Mouse (Mus musculus) 3134 (cell line): ENCODE data around the gene Ltb4r1.

Experiments
- DNase-seq: peaks from one replicate; pipeline ENCODE4 v3.0.0-alpha.2; 2011; ENCODE audit warnings: low spot score; ENCODE audit not compliant: insufficient read length; ENCODE audit errors: extremely low read depth

The Ltb4r1 gene

DNA sequence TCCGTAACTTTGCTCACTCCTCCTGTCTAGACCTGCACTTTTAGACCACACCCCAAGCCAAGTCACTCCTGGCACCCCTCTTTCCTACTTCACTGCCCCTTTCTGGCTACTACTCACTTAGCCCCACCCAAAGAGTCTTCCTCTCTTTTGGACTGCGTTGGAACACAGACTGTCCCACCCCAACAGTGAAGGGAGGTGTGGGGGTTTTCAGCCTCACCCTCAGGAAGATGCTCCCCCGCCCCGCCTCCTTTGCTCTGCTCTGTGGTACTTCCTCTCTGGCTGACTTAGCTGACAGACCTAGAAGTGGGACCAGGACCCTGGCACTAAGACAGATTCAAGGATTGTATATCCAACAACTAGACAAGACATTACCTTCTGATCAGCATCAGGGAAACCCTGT lies at the start of gene Ltb4r1:
Ltb4r1 (plus strand) TSS at position 267 of the 400 bp plus-strand sequence.
- DNase-seq: no peak

DNA sequence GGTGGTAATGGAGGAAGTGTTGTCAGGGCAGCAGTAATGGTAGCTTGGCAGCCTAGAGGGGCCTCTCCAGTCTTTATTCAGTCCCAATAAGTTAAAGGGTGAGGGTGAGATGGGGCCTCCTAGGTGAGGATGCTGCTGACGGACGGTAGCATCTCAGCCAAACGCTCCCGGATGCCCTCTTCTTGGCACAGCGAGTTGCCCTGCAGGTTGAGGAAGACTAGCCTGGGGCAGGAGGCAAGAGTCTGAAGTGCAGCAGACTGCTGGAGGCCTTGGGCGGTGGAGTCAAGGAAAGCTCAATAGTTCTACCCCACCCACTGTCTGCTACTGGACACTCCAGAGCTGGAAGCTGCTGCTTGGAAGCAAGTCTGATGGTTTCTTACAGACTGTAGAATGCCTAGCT lies 49.5 kb upstream of the Ltb4r1 start:
- DNase-seq: no peak

DNA sequence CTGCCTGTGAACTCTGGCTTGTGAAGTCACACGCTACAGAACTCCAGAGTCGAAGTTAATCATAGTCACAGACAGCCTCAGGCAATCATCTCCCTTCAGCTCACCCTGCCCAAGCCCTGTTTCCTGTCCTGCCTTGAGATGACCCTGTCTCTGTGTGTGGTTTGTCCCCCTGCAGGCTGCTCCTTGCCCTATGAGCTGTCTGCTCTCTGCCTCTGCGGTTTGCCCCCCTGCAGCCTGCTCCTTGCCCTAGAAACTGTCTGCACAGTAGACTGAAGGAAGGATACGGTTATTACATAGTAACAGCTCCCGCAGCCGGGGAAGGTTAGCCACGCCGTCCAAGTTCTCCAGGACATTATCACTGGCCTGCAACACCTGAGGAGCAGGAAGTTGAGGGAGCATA lies 48.9 kb upstream of the Ltb4r1 start:
- no peak for DNase-seq

DNA sequence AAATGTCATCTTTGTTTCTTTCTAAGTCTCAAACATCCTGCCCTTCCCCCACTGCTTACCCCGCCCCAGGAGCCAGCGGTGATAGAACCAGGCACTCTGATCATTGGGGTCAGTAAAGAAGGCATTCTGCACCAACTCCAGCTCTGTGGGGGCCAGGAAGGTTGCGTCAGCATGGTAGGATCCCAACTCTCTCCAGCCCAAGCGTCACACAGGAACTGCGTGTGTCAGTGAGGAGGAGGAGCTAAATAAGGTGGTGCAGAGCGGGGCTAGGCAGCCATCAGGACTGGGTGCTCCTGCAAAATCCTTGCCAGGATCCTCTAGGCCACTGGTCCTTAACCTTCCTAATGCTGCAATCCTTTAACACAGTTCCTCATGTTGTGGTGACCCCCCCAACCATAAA lies 46.0 kb upstream of the Ltb4r1 start:
- no peak for DNase-seq

DNA sequence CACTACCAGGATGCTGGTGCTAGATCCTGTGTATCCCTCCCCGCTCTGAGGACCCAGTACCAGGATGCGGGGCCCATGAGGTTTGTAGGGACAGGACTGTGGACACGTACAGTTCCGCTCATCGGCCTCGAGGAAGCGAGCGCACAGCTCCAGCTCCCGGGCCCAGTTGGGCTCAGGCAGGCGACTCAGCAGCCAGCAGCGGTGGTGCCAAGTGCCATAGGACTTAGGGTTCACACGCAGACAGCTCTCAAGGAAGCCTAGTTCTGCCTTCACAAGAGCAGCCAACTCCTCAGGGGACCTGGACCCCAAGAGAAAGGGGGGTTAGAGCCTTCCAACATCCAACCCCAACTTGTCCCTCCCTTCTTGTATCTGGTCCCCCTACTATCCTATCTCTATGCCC lies 45.1 kb upstream of the Ltb4r1 start:
- DNase-seq: no peak

DNA sequence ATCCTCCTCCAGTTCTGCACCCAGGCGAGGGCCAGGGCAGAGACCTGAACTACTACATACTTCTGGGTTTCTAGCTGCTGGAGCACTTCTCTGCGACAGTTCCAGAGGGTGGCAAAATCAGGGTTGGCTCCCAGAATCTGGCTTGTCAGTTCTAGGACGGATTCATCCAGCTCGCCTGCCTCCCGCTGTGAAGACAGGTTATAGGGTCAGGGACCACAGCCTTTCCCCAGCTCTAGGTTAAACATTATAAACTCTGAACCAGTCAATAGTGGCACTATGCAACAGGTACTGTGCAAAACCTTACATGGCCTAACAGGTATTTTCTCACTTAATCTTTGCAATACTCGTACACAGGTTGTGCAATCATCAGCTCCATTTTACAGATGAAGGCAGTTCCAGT lies 44.7 kb upstream of the Ltb4r1 start:
- DNase-seq: no peak

DNA sequence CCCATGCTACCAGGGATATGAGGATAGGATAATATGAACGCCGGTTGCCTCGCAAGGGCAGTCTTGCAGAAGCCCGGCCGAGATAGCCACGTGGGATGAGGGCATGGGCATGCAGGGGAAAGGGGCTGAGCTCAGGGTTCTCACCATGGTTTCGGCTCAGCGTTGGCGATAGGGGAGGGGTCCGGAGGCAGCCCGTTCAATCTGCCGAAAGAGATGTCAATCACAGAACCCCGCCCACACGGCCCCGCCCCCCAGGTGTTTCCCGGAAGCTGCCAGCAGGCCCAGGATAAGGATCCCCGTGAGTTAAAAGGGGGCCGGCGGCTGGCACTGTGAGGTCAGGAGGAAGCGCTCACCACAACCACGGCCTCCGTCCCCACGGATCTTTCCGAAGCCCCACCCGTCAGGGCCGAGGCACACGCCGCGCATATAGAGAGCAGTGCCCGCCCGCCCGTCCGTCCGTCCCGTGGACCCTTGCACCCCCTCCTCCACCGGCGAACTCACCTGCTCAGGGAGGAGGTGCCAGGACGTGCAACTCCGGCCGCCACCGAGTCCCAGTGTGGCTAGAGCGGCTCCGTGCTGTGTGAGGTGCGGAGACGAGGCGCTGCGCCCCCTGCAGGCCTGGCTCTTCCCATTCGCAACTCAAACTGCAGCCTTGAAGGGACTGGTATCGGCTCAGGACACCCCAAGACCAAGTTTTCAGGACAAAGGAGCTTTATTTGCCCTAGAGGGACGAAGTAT lies 43.9 kb upstream of the Ltb4r1 start, which contains the start of gene Rabggta:
Rabggta (minus strand) TSS at position 564 of the 738 bp plus-strand sequence.
- DNase-seq: peak; percentile 88

DNA sequence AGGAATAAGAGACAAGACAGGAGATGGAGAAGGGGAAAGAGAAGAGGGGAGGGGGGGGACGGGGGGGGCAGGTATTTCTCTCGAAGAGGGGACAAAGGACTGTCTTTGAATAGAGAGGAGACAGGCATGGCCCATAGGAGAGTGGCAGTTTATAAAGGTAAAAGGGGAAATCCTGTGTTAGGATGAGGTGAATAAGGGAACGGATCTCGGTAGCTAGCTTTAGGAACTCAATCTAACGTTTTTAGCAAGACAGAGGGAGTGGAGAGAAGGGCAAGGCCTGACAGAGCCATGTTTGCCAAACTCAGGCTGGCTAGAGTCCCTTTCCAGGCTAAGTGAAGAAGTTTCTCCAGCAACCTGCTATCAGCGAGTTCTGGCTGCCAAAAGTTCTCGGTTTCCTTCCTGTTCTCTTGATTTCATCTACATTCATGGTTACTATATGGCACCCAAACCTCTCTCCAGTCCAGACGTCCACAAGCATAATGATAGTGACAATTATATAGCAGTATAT lies 43.3 kb upstream of the Ltb4r1 start:
- no peak for DNase-seq

DNA sequence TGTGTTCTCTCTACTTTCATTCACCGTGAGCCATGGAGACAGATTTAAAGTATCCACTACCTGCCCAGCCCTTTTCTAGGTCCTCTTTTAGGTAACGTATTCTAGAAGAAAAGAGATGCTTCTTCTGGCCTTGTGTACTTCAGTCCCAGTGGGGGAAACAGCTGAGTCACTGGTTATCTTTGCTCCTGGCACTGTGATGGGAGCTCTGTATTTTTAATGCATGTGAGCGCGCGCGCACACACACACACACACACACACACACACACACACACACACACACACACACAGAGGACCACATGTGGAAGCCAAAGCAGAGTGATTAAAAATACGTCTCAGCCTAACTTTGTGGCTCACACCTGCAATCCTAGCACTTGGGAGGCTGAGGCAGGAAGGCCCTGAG lies 42.3 kb upstream of the Ltb4r1 start:
- DNase-seq: no peak

DNA sequence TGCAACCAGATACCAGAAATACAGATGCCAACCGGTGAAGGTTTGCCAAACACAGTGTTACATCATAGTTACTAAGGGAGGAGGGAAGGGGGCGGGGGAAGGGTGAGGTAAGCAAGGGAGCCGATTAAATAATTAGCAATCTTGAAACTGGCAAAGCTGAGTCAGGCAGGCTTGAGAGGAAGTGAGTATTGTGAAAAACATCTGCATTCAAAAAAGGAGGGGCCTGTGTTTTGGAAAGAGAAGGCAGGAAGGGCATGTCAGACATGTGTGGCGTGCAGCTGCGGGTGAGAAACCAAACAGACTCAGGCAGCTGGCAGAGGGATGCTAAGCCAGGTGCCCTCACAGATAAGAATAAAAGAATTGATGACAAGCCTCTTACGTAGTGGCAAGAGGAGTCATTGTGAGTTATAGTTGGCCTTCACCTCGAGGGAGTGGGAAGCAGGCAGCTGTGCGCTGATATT lies 41.3 kb upstream of the Ltb4r1 start:
- DNase-seq: peak; percentile 80

DNA sequence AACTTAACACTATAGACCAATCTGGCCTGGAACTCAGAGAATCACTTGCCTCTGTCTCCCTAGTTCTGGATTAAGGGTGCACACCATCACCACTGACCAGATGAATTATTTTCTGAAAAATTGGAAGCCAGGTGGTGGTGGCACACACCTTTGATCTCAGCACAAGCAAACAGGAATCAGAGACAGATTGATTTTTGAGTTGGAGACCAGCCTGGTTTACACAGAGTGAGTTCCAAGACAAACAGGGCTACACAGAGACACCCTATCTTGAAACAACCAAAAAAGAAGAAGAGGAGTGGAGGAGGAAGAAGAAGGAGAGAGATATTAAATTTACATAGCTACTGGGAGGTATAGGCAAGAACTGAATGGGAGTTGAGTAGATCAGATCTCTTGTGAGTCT lies 39.5 kb upstream of the Ltb4r1 start:
- DNase-seq: no peak

DNA sequence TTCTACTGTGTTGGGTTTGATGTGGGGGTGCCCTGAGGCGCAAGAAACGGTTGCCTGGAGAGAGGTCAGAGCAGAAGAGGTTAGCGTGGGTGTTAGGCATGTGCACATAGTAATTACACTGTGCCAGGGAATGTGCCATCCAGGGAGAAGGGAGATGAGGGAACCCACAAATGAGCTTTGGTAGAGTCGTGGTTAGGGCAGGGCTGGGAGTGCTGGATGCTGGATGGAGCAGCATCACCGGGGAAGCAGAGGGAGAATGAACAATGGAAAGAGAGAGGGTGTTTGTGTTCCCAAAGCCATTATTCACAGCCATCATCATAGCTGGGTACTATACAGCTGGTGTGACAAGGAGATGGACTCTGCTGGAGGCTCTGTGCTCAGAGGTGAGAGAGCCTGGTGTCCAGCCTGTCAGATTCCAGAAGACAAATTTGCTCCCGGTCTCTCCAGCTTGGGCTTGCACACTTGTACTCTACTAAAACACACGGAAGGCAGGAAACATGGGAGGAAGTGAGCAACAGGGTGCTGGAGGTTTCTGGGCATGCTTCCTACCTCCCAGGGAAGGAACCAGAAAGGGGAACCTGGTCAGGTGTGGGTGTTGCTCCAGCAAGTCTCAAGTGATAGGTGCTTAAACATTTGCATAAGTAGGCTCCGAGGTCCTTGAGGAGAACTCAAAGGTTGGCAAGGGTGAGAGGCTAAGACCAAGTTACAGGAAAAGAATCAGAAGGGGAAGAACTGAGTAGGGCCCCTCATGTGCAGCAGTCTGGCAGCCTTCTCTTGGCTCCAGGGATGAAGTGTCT lies 37.7 kb upstream of the Ltb4r1 start:
- DNase-seq: no peak

DNA sequence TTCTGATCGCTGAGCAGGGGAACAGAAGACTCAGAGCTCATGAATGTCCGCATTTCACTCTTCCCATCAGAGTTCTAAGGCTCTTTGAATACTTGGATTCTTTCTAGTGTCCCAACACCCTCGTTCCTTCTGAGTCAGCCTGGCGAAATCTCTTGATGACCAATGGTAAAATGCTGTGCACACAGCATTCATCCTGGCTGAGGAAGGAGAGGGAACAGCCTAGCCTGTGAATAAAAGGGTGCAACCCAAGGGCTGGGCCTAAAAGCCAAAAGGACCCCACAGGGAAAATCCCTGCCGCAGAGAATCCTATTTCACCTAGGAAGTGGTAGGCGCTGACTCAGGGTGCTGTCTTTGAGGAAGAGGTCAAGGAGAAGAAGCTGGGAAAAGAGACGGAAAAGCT lies 35.6 kb upstream of the Ltb4r1 start:
- peak; percentile 57 for DNase-seq

DNA sequence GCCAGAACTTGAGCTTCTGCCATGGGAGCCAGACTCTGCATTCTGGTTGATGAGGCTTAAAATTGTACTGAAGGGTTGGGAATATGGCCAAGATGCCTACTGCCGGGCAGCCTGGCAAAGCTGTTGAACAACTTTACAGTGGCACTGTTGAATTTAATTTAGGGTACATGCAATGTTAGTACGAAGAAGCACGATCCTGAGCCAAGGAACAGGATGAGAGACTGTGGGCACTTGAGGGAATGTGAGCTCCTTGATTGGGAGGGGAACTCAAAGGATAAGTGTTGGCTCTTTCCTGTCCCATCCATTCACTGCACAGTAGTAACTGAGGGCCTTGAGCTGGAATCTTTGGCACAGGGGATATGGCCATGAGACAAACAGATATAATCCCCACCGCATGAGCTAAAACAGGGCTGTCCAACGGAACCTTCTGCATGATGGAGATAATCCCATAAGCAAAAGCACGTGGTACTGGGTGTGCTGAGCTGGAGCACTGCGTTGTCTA lies 35.2 kb upstream of the Ltb4r1 start:
- DNase-seq: no peak

DNA sequence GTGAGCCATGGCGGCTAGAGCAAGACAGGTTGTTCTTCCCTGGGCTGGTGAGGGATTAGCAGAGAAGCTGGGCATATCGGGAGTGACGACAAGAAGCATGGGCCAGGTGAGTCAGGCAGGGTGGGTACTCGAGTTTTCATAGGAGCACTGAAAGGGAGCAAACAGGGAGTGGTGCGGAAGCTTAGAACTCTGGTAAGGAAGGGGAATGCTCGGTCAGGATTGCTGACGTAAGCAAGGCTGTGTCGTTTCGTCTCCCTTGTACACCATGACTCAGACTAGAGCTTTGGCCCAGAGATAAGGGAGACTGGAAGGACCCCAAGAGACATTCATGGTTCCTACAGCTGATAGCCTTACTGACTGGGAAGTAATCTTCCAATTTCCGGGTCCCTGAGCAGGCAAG lies 31.9 kb upstream of the Ltb4r1 start:
- DNase-seq: no peak

DNA sequence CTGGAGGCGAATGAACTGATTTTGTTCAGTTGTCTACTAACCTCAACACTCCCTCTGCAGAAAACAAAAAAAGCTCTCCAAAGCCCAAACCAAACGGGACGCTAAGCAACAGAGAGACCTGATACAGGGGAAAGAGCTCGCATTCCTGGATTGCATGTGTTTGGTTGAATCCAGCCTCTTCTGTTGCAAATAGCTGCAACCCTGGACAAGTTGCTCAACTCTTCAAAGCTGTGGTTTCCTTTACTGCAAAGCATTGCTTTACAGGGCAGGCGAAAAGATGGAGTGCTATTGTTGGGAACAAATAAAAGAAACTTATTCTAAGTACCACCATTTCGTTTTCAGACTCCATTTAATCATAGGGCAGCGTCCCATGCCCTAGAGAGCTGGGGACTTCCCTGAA lies 30.9 kb upstream of the Ltb4r1 start:
- no peak for DNase-seq

DNA sequence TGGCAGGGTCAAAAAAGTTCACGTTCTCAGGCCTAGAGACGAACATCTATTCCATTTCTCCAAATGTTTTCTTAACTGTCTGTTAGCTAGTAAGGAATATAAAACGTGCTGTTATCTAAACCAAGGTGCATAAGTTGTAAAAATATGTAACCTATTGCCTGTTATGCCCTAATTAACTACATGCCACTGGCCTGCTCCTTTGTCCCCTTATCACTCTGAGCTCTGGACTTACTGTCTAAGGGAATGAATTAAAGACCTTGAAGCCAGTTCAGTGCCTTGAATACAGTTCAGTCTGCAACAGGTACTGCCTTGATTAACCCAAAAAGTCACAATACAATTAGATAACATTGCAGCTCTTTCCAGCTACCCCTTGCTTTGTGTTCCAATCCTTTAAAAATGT lies 30.4 kb upstream of the Ltb4r1 start:
- no peak for DNase-seq

DNA sequence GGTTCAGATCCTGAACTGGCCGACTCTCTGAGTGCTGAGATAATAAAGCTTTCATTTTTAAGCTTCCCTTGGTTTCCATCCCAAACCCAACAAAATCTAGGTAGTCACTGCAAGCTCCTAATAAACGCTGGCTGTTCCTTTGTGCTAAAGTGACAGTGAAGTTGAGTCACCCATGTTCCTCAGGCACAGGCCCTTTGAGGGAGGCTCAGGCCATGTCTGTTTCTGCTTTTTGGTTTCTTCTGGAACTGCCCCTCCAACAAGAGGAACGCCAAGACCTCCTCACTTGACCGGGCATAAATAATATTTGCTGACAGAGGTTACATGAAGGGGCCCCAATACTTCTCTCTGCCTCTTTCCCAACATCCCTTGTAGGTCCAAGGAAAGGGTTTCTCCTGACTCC lies 30.0 kb upstream of the Ltb4r1 start:
- DNase-seq: no peak

DNA sequence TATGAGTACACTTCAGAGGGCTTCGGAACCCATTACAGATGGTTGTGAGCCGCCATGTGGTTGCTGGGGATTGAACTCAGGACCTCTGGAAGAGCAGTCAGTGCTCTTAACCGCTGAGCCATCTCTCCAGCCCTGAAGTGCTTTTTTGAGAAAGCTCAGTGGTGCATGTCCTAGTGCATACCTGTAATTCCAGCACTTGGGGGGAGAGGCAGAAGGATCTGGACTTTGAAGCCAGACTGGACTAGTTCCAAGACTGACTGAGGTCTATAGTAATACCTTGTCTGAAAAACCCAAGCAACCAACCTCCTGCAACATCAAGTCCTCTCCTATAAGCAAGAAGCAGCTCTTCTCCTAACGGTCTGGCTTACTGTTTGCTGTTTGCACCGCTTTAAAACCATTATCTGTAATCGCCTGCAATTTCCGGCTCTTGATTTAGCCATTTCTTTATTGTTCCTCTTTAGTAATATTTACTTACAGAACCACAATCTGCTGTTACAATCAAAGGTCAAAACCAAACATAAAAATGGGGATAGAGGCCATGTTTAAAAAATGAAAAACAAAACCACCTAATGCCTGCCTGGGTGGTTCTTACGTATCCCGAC lies 28.6 kb upstream of the Ltb4r1 start:
- no peak for DNase-seq

DNA sequence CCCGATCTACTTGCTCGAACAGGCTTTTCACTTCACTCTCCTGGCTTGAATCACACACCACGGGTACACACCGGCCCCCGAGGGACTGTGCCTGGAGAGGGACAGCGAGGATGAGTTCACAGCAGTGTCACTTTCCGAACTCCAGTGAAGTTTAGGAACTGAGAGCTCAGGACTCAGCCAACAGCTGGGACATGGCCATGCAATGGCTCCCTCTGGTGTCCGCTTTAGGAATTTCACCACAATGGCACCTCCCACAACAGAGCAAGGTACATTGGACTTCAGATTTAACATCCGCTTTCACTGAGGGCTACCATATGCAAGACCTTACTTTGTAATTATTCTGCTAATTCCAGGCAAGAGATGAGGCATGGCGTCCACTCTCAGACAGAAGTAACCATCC lies 22.1 kb upstream of the Ltb4r1 start:
- peak; percentile 50 for DNase-seq

DNA sequence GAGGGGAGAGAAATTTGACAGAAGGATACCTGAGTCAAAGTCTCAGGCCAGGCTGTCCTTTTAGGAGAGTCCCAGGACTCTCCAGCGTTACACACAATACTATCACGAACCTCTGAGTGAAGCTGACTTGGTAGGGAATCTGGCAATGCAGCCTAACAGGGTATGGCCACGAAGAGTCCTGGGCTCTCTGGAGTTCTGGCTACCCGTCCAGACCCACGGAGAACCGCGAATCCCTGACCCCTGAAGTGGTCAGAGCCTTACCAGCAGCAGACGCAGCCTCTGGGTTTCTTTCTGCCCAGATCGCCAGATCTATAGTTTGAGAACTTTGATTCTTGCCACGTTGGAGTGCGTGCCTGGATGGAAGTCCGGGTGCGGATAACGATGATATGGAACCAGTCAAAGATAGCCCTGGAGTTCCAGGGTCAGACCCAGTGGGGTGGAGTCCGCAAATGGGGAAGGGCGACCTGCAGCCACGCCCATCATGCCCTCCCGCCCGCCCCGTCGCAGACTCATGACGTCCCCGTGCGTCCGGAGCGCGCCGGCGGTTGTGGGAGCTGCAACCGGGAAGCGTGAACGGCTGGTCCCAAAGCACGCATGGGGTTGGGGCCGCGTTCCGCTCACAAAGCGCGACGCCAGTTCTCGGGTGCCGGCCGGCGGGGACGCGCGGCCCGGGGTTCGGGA lies 20.4 kb upstream of the Ltb4r1 start, which contains the start of the genes Dhrs1 and Nop9:
Dhrs1 (minus strand) TSS at position 511 of the 681 bp plus-strand sequence.
Nop9 (plus strand) TSS at position 514 of the 681 bp plus-strand sequence.
- DNase-seq: peak; percentile 79
